Mouse (Mus musculus): Measurements from ENCODE around the gene Gm11555.

DNA sequence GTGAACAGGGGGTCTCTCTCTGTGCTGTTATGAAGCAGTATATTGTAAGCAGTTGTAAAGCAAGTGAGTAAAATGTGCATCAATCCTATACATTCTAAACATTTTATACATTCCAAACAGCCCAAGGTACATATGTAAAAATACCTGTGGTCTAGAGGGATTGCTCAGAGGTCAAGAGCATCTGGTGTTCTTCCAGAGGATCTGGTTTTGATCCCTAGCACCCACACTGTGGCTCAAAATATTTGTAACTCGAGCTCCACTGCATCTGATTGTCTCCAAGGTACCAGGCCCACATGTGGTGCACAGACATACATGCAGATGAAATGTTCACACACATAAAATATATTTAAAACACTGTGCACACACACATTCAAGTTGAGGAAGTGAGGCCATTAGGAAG is 9.1 kb downstream of the Gm11555 start:
- no peak for TF ChIP-seq CTCF (IDR thresholded peaks at IDR 0.05; ENCODE audit: low read depth)
- no peak for TF ChIP-seq EP300 (IDR thresholded peaks at IDR 0.05; ENCODE audit: low read depth)

Measured in liver, embryonic 14.5 days (tissue).